ENCODE assay signal across 9 mouse cellular contexts in genomic region chr11:47890315-47890714, GRCm38 (mm10).
A peak's percentile ranks its signal among the peaks of the same experiment; 100 is the strongest.
DNase-seq lines count a peak whose midpoint lies in the region; ATAC-seq and TF ChIP-seq lines count a peak whose summit lies in the region.
"Had no signal": no experiment of that assay in that cellular context is flagged by ENCODE, and none has a peak within 500 bp of the region (broad histone marks: within the 10 kb centered on the region; RNA-seq: fewer than 3 reads in every experiment).

No protein-coding gene starts in this region.

- 58% methylated on average over 2 of the region's 2 CpGs for WGBS in forebrain, embryonic 11.5 days
- whole genome bisulfite sequencing in forebrain, embryonic 15.5 days, result 63% methylated on average over 2 of the region's 2 CpGs
- 38% methylated on average over 2 of the region's 2 CpGs for WGBS in liver, postnatal 0 days (ENCODE audit: insufficient replicate concordance)
- 47% methylated on average over 2 of the region's 2 CpGs for WGBS in liver, embryonic 11.5 days

- H3K4me3 ChIP-seq in forebrain, embryonic 11.5 days (ENCODE audit: low read depth, low read length), result no peak overlapping the region
- no peak overlapping the region for H3K4me3 ChIP-seq in forebrain, embryonic 15.5 days
- H3K4me3 ChIP-seq in liver, postnatal 0 days (ENCODE audit: low read depth, low read length), result no peak overlapping the region
- no peak overlapping the region for H3K4me3 ChIP-seq in liver, embryonic 11.5 days (ENCODE audit: low read depth, low read length)

- no peak overlapping the region for H3K27ac ChIP-seq in forebrain, embryonic 11.5 days (ENCODE audit: low read depth, low read length)
- H3K27ac ChIP-seq in forebrain, embryonic 15.5 days (replicated peaks), result no peak overlapping the region
- H3K27ac ChIP-seq in liver, postnatal 0 days (ENCODE audit: low read depth), result no peak overlapping the region
- H3K27ac ChIP-seq in liver, embryonic 11.5 days (ENCODE audit: low read depth, low read length), result no peak overlapping the region

- H3K9ac ChIP-seq in forebrain, embryonic 11.5 days (ENCODE audit: low read length), result no peak overlapping the region
- H3K9ac ChIP-seq in forebrain, embryonic 15.5 days (replicated peaks), result no peak overlapping the region
- no peak overlapping the region for H3K9ac ChIP-seq in liver, postnatal 0 days (replicated peaks)
- no peak overlapping the region for H3K9ac ChIP-seq in liver, embryonic 11.5 days (ENCODE audit: low read depth, low read length)

- H3K4me2 ChIP-seq in forebrain, embryonic 11.5 days (ENCODE audit: low read depth, low read length, severe bottlenecking), result no peak overlapping the region
- H3K4me2 ChIP-seq in forebrain, embryonic 15.5 days (replicated peaks), result no peak overlapping the region
- no peak overlapping the region for H3K4me2 ChIP-seq in liver, postnatal 0 days (ENCODE audit: low read depth, low read length)
- no peak overlapping the region for H3K4me2 ChIP-seq in liver, embryonic 11.5 days

- peak; percentile 52 for DNase-seq in forebrain, embryonic 11.5 days (ENCODE audit: low spot score)
- no peak for DNase-seq in liver, postnatal 0 days
- no peak for DNase-seq in liver, embryonic 11.5 days (ENCODE audit: low spot score)
- peak; percentile 46 for DNase-seq in embryo, embryonic 10 days (ENCODE audit: low spot score)
- DNase-seq in layer of hippocampus, postnatal 25 days (ENCODE audit: extremely low spot score in 1 of 2, low spot score in 1 of 2), result peak; percentile 12 to 29

- no peaks in the 10 kb centered on the region for H3K4me1 ChIP-seq in forebrain, embryonic 11.5 days (replicated peaks; ENCODE audit: control insufficient read depth, insufficient read depth, low read length)
- peaks cover 3% of the 10 kb centered on the region for H3K4me1 ChIP-seq in forebrain, embryonic 15.5 days
- H3K4me1 ChIP-seq in liver, postnatal 0 days (ENCODE audit: insufficient read depth), result no peaks in the 10 kb centered on the region
- no peaks in the 10 kb centered on the region for H3K4me1 ChIP-seq in liver, embryonic 11.5 days (replicated peaks; ENCODE audit: control insufficient read depth, insufficient read depth, low read length)

- H3K27me3 ChIP-seq in forebrain, embryonic 11.5 days (ENCODE audit: control insufficient read depth, insufficient read depth, low read length), result no peaks in the 10 kb centered on the region
- no peaks in the 10 kb centered on the region for H3K27me3 ChIP-seq in forebrain, embryonic 15.5 days
- H3K27me3 ChIP-seq in liver, postnatal 0 days (ENCODE audit: insufficient read depth, low read length), result no peaks in the 10 kb centered on the region
- H3K27me3 ChIP-seq in liver, embryonic 11.5 days (replicated peaks; ENCODE audit: control insufficient read depth, insufficient read depth, low read length), result no peaks in the 10 kb centered on the region

- peak; percentile 36 for TF ChIP-seq CTCF in liver, postnatal 0 days (IDR thresholded peaks at IDR 0.05; ENCODE audit: low read depth)

- TF ChIP-seq EP300 in liver, postnatal 0 days (IDR thresholded peaks at IDR 0.05; ENCODE audit: low read depth), result no peak

- no peaks in the 10 kb centered on the region for H3K36me3 ChIP-seq in forebrain, embryonic 11.5 days (ENCODE audit: control insufficient read depth, insufficient read depth, low read length)
- H3K36me3 ChIP-seq in forebrain, embryonic 15.5 days, result no peaks in the 10 kb centered on the region
- H3K36me3 ChIP-seq in liver, postnatal 0 days (replicated peaks; ENCODE audit: insufficient read depth, low read length), result no peaks in the 10 kb centered on the region
- no peaks in the 10 kb centered on the region for H3K36me3 ChIP-seq in liver, embryonic 11.5 days (ENCODE audit: control insufficient read depth, insufficient read depth, low read length)

- H3K9me3 ChIP-seq in forebrain, embryonic 11.5 days (ENCODE audit: control insufficient read depth, low read length), result no peaks in the 10 kb centered on the region
- no peaks in the 10 kb centered on the region for H3K9me3 ChIP-seq in forebrain, embryonic 15.5 days
- H3K9me3 ChIP-seq in liver, postnatal 0 days (ENCODE audit: low read length), result no peaks in the 10 kb centered on the region
- H3K9me3 ChIP-seq in liver, embryonic 11.5 days (ENCODE audit: control insufficient read depth, low read length), result no peaks in the 10 kb centered on the region

- ATAC-seq in forebrain, embryonic 11.5 days (replicated peaks; ENCODE audit: low FRiP score), result no peak
- no peak for ATAC-seq in forebrain, embryonic 15.5 days (replicated peaks)
- ATAC-seq in liver, postnatal 0 days, result no peak
- ATAC-seq in liver, embryonic 11.5 days (replicated peaks; ENCODE audit: low FRiP score), result no peak
- ATAC-seq in erythroblast, adult 5-6 weeks (replicated peaks; ENCODE audit: low FRiP score, poor library complexity, severe bottlenecking), result no peak
- no peak for ATAC-seq in frontal cortex, adult (ENCODE audit: low TSS enrichment)
- ATAC-seq: CD4-positive, CD25-positive, alpha-beta regulatory T cell, adult 4 months had no signal

Comparison
In these comparisons a context has a peak if more than half of its experiments do, and no peak if none do; other contexts are left out.
1. DNase-seq: peak in forebrain, embryonic 11.5 days (single experiment), embryo, embryonic 10 days (single experiment) and layer of hippocampus, postnatal 25 days (2 of 2); none in liver, postnatal 0 days (single experiment) and liver, embryonic 11.5 days (single experiment).